8 mouse cellular contexts compared by ENCODE assay signal in genomic region chrX:140456279-140456731, GRCm38 (mm10). TPM values are rescaled to one million over a fixed set of nuclear protein-coding genes. Genes with fewer than 3 reads are reported as not detected.
A peak's percentile ranks its signal among the peaks of the same experiment; 100 is the strongest.
DNase-seq lines count a peak whose midpoint lies in the region; ATAC-seq and TF ChIP-seq lines count a peak whose summit lies in the region.

TSS of gene Prps1 (plus strand) at chrX:140456613.

- H3K79me2 ChIP-seq in CH12.LX (replicated peaks; ENCODE audit: control insufficient read depth, extremely low read depth, insufficient read depth, poor library complexity, severe bottlenecking), result peaks cover 36% of the 10 kb centered on the region

- 19% methylated on average over 26 of the region's 26 CpGs for WGBS in forebrain, embryonic 12.5 days
- WGBS in heart, postnatal 0 days, result 11% methylated on average over 26 of the region's 26 CpGs
- WGBS in liver, embryonic 16.5 days (ENCODE audit: insufficient replicate concordance), result 20% methylated on average over 26 of the region's 26 CpGs
- WGBS in neural tube, embryonic 13.5 days, result 25% methylated on average over 26 of the region's 26 CpGs

- no peak for TF ChIP-seq RAD21 in CH12.LX (IDR thresholded peaks at IDR 0.05; ENCODE audit: low read depth, low read length)

- in situ Hi-C loops in CH12.LX (cut with MboI; ENCODE audit: low pct_ligation_motif_present, low pct_unique_long_range_greater_than_20kb, low sequenced_read_pairs), result no loop called here

- peak; percentile 86 for DNase-seq in CH12.LX (ENCODE audit: extremely low read depth)
- peak; percentile 83 for DNase-seq in c-Kit-positive CD71-positive TER-119-negative erythroid progenitor cells, embryonic 14.5 days (ENCODE audit: low read depth)
- DNase-seq in heart, postnatal 0 days (ENCODE audit: low spot score), result peak; percentile 87
- DNase-seq in kidney, postnatal 4 days, result peak; percentile 90 to 92

- no peak within 1 kb of the TSS for H3K27ac ChIP-seq in CH12.LX (ENCODE audit: insufficient read depth, low read depth)
- H3K27ac ChIP-seq in forebrain, embryonic 12.5 days, result no peak within 1 kb of the TSS
- H3K27ac ChIP-seq in heart, postnatal 0 days (ENCODE audit: low read depth), result no peak within 1 kb of the TSS
- no peak within 1 kb of the TSS for H3K27ac ChIP-seq in liver, embryonic 16.5 days (ENCODE audit: low read length)
- peak within 1 kb of the TSS; percentile 49; the same call in 1 of the 2 replicates for H3K27ac ChIP-seq in neural tube, embryonic 13.5 days (replicated peaks)
- peak within 1 kb of the TSS; percentile 95 for H3K27ac ChIP-seq in testis, adult 2 months (ENCODE audit: control insufficient read depth, insufficient read depth, low read depth, low read length)

- peak within 1 kb of the TSS; percentile 82 for H3K4me2 ChIP-seq in CH12.LX (ENCODE audit: insufficient read depth, low read depth, poor library complexity, severe bottlenecking)
- H3K4me2 ChIP-seq in forebrain, embryonic 12.5 days, result peak within 1 kb of the TSS; percentile 56
- H3K4me2 ChIP-seq in heart, postnatal 0 days (ENCODE audit: low read depth, low read length), result peak within 1 kb of the TSS; percentile 80
- peak within 1 kb of the TSS; percentile 65 for H3K4me2 ChIP-seq in liver, embryonic 16.5 days (ENCODE audit: low read depth, low read length)
- peak within 1 kb of the TSS; percentile 58 for H3K4me2 ChIP-seq in neural tube, embryonic 13.5 days

- H3K4me3 ChIP-seq in CH12.LX (replicated peaks in 1 of 3; ENCODE audit: low read depth in 2 of 3, low read length in 2 of 3, poor library complexity in 1 of 3), result peak within 1 kb of the TSS; percentile 76 to 78 (median 77)
- peak within 1 kb of the TSS; percentile 52 for H3K4me3 ChIP-seq in forebrain, embryonic 12.5 days (replicated peaks)
- H3K4me3 ChIP-seq in heart, postnatal 0 days (ENCODE audit: low read depth, low read length), result peak within 1 kb of the TSS; percentile 68
- H3K4me3 ChIP-seq in liver, embryonic 16.5 days (ENCODE audit: low read depth, low read length), result peak within 1 kb of the TSS; percentile 73
- H3K4me3 ChIP-seq in neural tube, embryonic 13.5 days, result peak within 1 kb of the TSS; percentile 58
- H3K4me3 ChIP-seq in testis, adult 2 months (ENCODE audit: control insufficient read depth, low read depth, low read length), result peak within 1 kb of the TSS; percentile 95

- no peaks in the 10 kb centered on the region for H3K9me3 ChIP-seq in CH12.LX (replicated peaks; ENCODE audit: low read length)
- no peaks in the 10 kb centered on the region for H3K9me3 ChIP-seq in forebrain, embryonic 12.5 days
- H3K9me3 ChIP-seq in heart, postnatal 0 days (replicated peaks; ENCODE audit: control insufficient read depth, low read length), result no peaks in the 10 kb centered on the region
- H3K9me3 ChIP-seq in liver, embryonic 16.5 days (replicated peaks; ENCODE audit: control insufficient read depth, low read length), result no peaks in the 10 kb centered on the region
- H3K9me3 ChIP-seq in neural tube, embryonic 13.5 days, result no peaks in the 10 kb centered on the region

- H3K4me1 ChIP-seq in CH12.LX (ENCODE audit: control insufficient read depth in 1 of 2, insufficient read depth in 2 of 2), result peaks cover 0 to 12% of the 10 kb centered on the region in 2 experiments; a peak in 3 of 4 replicates
- peaks cover 3% of the 10 kb centered on the region; the same call in 1 of the 2 replicates for H3K4me1 ChIP-seq in forebrain, embryonic 12.5 days
- no peaks in the 10 kb centered on the region for H3K4me1 ChIP-seq in heart, postnatal 0 days (ENCODE audit: control insufficient read depth, insufficient read depth)
- H3K4me1 ChIP-seq in liver, embryonic 16.5 days (ENCODE audit: control insufficient read depth, low read depth, low read length), result peaks cover 2% of the 10 kb centered on the region; the same call in 1 of the 2 replicates
- H3K4me1 ChIP-seq in neural tube, embryonic 13.5 days (replicated peaks), result no peaks in the 10 kb centered on the region; the same call in 1 of the 2 replicates
- no peaks in the 10 kb centered on the region for H3K4me1 ChIP-seq in testis, adult 2 months (ENCODE audit: control insufficient read depth, insufficient read depth, low read length)

- peak; percentile 94 for TF ChIP-seq POLR2A in CH12.LX (IDR thresholded peaks at IDR 0.05; ENCODE audit: low read depth, low read length)
- peak; percentile 81; the same call in 1 of the 2 replicates for TF ChIP-seq POLR2A in testis, adult 2 months (IDR thresholded peaks at IDR 0.05; ENCODE audit: control insufficient read depth, low read depth, low read length)

- H3K27me3 ChIP-seq in CH12.LX (replicated peaks), result no peaks in the 10 kb centered on the region
- peaks cover 17% of the 10 kb centered on the region for H3K27me3 ChIP-seq in forebrain, embryonic 12.5 days
- H3K27me3 ChIP-seq in heart, postnatal 0 days (ENCODE audit: control insufficient read depth, insufficient read depth, low read length), result no peaks in the 10 kb centered on the region
- H3K27me3 ChIP-seq in liver, embryonic 16.5 days (ENCODE audit: control insufficient read depth, insufficient read depth, low read depth, low read length), result no peaks in the 10 kb centered on the region
- H3K27me3 ChIP-seq in neural tube, embryonic 13.5 days, result peaks cover 20% of the 10 kb centered on the region
- H3K27me3 ChIP-seq in testis, adult 2 months (ENCODE audit: control insufficient read depth, insufficient read depth, low read length), result no peaks in the 10 kb centered on the region

- TF ChIP-seq EP300 in CH12.LX (IDR thresholded peaks at IDR 0.05; ENCODE audit: low read length), result no peak
- no peak for TF ChIP-seq EP300 in heart, postnatal 0 days (IDR thresholded peaks at IDR 0.05; ENCODE audit: low read depth)

- no peaks in the 10 kb centered on the region for H3K36me3 ChIP-seq in CH12.LX (replicated peaks in 1 of 2; ENCODE audit: control insufficient read depth in 1 of 2, insufficient read depth in 1 of 2, low read length in 1 of 2)
- no peaks in the 10 kb centered on the region for H3K36me3 ChIP-seq in forebrain, embryonic 12.5 days (replicated peaks)
- no peaks in the 10 kb centered on the region for H3K36me3 ChIP-seq in heart, postnatal 0 days (replicated peaks; ENCODE audit: control insufficient read depth, insufficient read depth, low read length)
- H3K36me3 ChIP-seq in liver, embryonic 16.5 days (ENCODE audit: control insufficient read depth, insufficient read depth), result no peaks in the 10 kb centered on the region
- no peaks in the 10 kb centered on the region for H3K36me3 ChIP-seq in neural tube, embryonic 13.5 days
- H3K36me3 ChIP-seq in testis, adult 2 months (ENCODE audit: control insufficient read depth, insufficient read depth, low read length), result no peaks in the 10 kb centered on the region

- ATAC-seq in forebrain, embryonic 12.5 days (ENCODE audit: low FRiP score), result peak; percentile 97
- ATAC-seq in heart, postnatal 0 days (ENCODE audit: insufficient read depth, low read depth), result peak; percentile 98
- peak; percentile 91 for ATAC-seq in liver, embryonic 16.5 days (ENCODE audit: low read depth)
- peak; percentile 96 for ATAC-seq in neural tube, embryonic 13.5 days (ENCODE audit: low read depth)

- TF ChIP-seq CTCF in CH12.LX (conservative IDR thresholded peaks at IDR 0.05 in 1 of 2, IDR thresholded peaks at IDR 0.05 in 1 of 2; ENCODE audit: low read depth in 2 of 2, low read length in 2 of 2), result no peak
- TF ChIP-seq CTCF in heart, postnatal 0 days (IDR thresholded peaks at IDR 0.05; ENCODE audit: low read depth), result no peak
- no peak for TF ChIP-seq CTCF in testis, adult 2 months (IDR thresholded peaks at IDR 0.05; ENCODE audit: control insufficient read depth, insufficient read depth, insufficient replicate concordance, low read depth, low read length)

- peak within 1 kb of the TSS; percentile 57 for H3K9ac ChIP-seq in CH12.LX (ENCODE audit: insufficient read depth, low read depth)
- peak within 1 kb of the TSS; percentile 56 for H3K9ac ChIP-seq in forebrain, embryonic 12.5 days
- H3K9ac ChIP-seq in heart, postnatal 0 days (replicated peaks; ENCODE audit: low read depth, low read length), result peak within 1 kb of the TSS; percentile 58
- peak within 1 kb of the TSS; percentile 67 for H3K9ac ChIP-seq in liver, embryonic 16.5 days (ENCODE audit: low read depth, low read length)
- peak within 1 kb of the TSS; percentile 73 for H3K9ac ChIP-seq in neural tube, embryonic 13.5 days

- dilution Hi-C loops in CH12.LX (cut with MboI; ENCODE audit: extremely low pct_ligation_motif_present, extremely low pct_unique_long_range_greater_than_20kb, low sequenced_read_pairs), result no loop called here

TF ChIP-seq in CH12.LX, 34 proteins besides CTCF, POLR2A, EP300 and RAD21 (continues in another document):
- TF ChIP-seq IRF4 (IDR thresholded peaks at IDR 0.05; ENCODE audit: low read depth, low read length) (no peak), MAX (IDR thresholded peaks at IDR 0.05; ENCODE audit: low read length) (no peak), E2F4 (IDR thresholded peaks at IDR 0.05; ENCODE audit: insufficient replicate concordance, low read depth, low read length) (peak; percentile 86; the same call in 1 of the 2 replicates), JUND (conservative IDR thresholded peaks at IDR 0.05; ENCODE audit: low read depth, low read length) (no peak), ZMIZ1 (IDR thresholded peaks at IDR 0.05; ENCODE audit: low read depth, low read length) (peak; percentile 81), TBP (conservative IDR thresholded peaks at IDR 0.05; ENCODE audit: low read depth, low read length) (peak; percentile 96), JUN (IDR thresholded peaks at IDR 0.05; ENCODE audit: insufficient read depth, low read depth, low read length) (no peak), POLR2AphosphoS2 (IDR thresholded peaks at IDR 0.05; ENCODE audit: low read depth, low read length) (no peak), MAFK (IDR thresholded peaks at IDR 0.05; ENCODE audit: insufficient replicate concordance, low read length) (no peak), MYC (IDR thresholded peaks at IDR 0.05; ENCODE audit: low read depth, low read length) (no peak), ZNF384 (IDR thresholded peaks at IDR 0.05; ENCODE audit: low read depth, low read length) (no peak), TCF12 (IDR thresholded peaks at IDR 0.05; ENCODE audit: low read depth, low read length) (peak; percentile 75), MEF2A (IDR thresholded peaks at IDR 0.05; ENCODE audit: borderline replicate concordance, low read depth, low read length) (no peak), ZKSCAN1 (IDR thresholded peaks at IDR 0.05; ENCODE audit: borderline replicate concordance, low read depth, low read length) (no peak)

RNA-seq across cellular contexts. Expression of gene Prps1, which starts in this region (rescaled TPM):
- total RNA-seq in CH12.LX (2012; rRNA removed), result 52.9 and 67.6 TPM in 2 replicates
- 163 and 168 TPM in 2 replicates for total RNA-seq in CH12.LX (2014; rRNA removed)
- polyA plus RNA-seq in CH12.LX (2012; ENCODE audit: insufficient read length, low read depth), result 127 and 128 TPM in 2 replicates
- 67.4 and 70.9 TPM in 2 replicates for polyA plus RNA-seq in forebrain, embryonic 12.5 days (2016; fragmentation: Nextera tagmentation; extraction: Ambion mirVana)
- total RNA-seq in heart, postnatal 0 days (2014; rRNA removed; ENCODE audit: low replicate concordance), result 24.1 and 28.8 TPM in 2 replicates
- 27.3 and 28.9 TPM in 2 replicates for polyA plus RNA-seq in heart, postnatal 0 days (2015; fragmentation: Nextera tagmentation; extraction: Ambion mirVana)
- polyA plus RNA-seq in liver, embryonic 16.5 days (2015; fragmentation: Nextera tagmentation; extraction: Ambion mirVana), result 27.5 and 30.1 TPM in 2 replicates
- polyA plus RNA-seq in neural tube, embryonic 13.5 days (2015; fragmentation: Nextera tagmentation; extraction: Ambion mirVana), result 76.0 and 77.4 TPM in 2 replicates
- 6.0 and 9.0 TPM in 2 replicates for polyA plus RNA-seq in testis, adult 2 months (2012; rRNA removed)

Comparison
In these comparisons a context has a peak if more than half of its experiments do, and no peak if none do; other contexts are left out.
1. H3K27ac ChIP-seq: peak in neural tube, embryonic 13.5 days (single experiment) and testis, adult 2 months (single experiment); none in CH12.LX (single experiment), forebrain, embryonic 12.5 days (single experiment), heart, postnatal 0 days (single experiment) and liver, embryonic 16.5 days (single experiment).
2. Peak in every context shown above with its lines, with median percentiles within 50 percentile points of each other: DNase-seq, H3K4me2 ChIP-seq, H3K4me3 ChIP-seq, H3K9ac ChIP-seq and ATAC-seq.